Mouse (Mus musculus): Measurements from ENCODE around the gene Gpr180.
A peak's percentile ranks its signal among the peaks of the same experiment; 100 is the strongest.
"Not testable (repeated sequence)": the region's sequence is repeated elsewhere in the genome, so short reads cannot be mapped to it uniquely, and the experiment has no call there.

Gene Gpr180

GRCm38 (mm10) chr14:118152294-118152651, 15.3 kb downstream of the Gpr180 start:
- no peak for DNase-seq (ENCODE audit: low read depth, low spot score)

GRCm38 (mm10) chr14:118156056-118156455, 19.1 kb downstream of the Gpr180 start:
- not testable (repeated sequence) for DNase-seq (ENCODE audit: low read depth, low spot score)

GRCm38 (mm10) chr14:118156740-118157139, 19.8 kb downstream of the Gpr180 start:
- DNase-seq (ENCODE audit: low read depth, low spot score) = no peak

GRCm38 (mm10) chr14:118157146-118157545, 20.2 kb downstream of the Gpr180 start:
- peak; percentile 17 for DNase-seq (ENCODE audit: low read depth, low spot score)

- no peak for DNase-seq (ENCODE audit: low read depth, low spot score)
Observed at GRCm38 (mm10) chr14:118161751-118162150, 24.8 kb downstream of the Gpr180 start.

GRCm38 (mm10) chr14:118162640-118163039, 25.7 kb downstream of the Gpr180 start:
- no peak for DNase-seq (ENCODE audit: low read depth, low spot score)

GRCm38 (mm10) chr14:118168776-118169175, 31.8 kb downstream of the Gpr180 start:
- no peak for DNase-seq (ENCODE audit: low read depth, low spot score)

GRCm38 (mm10) chr14:118173590-118174203, 36.7 kb downstream of the Gpr180 start:
- no peak for DNase-seq (ENCODE audit: low read depth, low spot score)

- no peak for DNase-seq (ENCODE audit: low read depth, low spot score)
Observed at GRCm38 (mm10) chr14:118175071-118175693, 38.2 kb downstream of the Gpr180 start.

GRCm38 (mm10) chr14:118175694-118176085, 38.7 kb downstream of the Gpr180 start:
- no peak for DNase-seq (ENCODE audit: low read depth, low spot score)

- no peak for DNase-seq (ENCODE audit: low read depth, low spot score)
Observed at GRCm38 (mm10) chr14:118179251-118179650, 42.3 kb downstream of the Gpr180 start.

- DNase-seq (ENCODE audit: low read depth, low spot score) = no peak
Observed at GRCm38 (mm10) chr14:118179701-118180100, 42.7 kb downstream of the Gpr180 start.

- DNase-seq (ENCODE audit: low read depth, low spot score) = peak; percentile 54
Observed at GRCm38 (mm10) chr14:118180117-118180557, 43.2 kb downstream of the Gpr180 start.

GRCm38 (mm10) chr14:118180711-118181177, 43.8 kb downstream of the Gpr180 start:
- no peak for DNase-seq (ENCODE audit: low read depth, low spot score)

GRCm38 (mm10) chr14:118191442-118191841, 54.5 kb downstream of the Gpr180 start:
- no peak for DNase-seq (ENCODE audit: low read depth, low spot score)

- DNase-seq (ENCODE audit: low read depth, low spot score) = no peak
Observed at GRCm38 (mm10) chr14:118193001-118193628, 56.2 kb downstream of the Gpr180 start.

GRCm38 (mm10) chr14:118193663-118194062, 56.7 kb downstream of the Gpr180 start:
- no peak for DNase-seq (ENCODE audit: low read depth, low spot score)

GRCm38 (mm10) chr14:118194219-118194914, 57.4 kb downstream of the Gpr180 start:
- no peak for DNase-seq (ENCODE audit: low read depth, low spot score)

GRCm38 (mm10) chr14:118197063-118197462, 60.1 kb downstream of the Gpr180 start:
- DNase-seq (ENCODE audit: low read depth, low spot score) = no peak

GRCm38 (mm10) chr14:118200731-118201130, 63.8 kb downstream of the Gpr180 start:
- no peak for DNase-seq (ENCODE audit: low read depth, low spot score)

- DNase-seq (ENCODE audit: low read depth, low spot score) = no peak
Observed at GRCm38 (mm10) chr14:118202006-118202405, 65.0 kb downstream of the Gpr180 start.

- no peak for DNase-seq (ENCODE audit: low read depth, low spot score)
Observed at GRCm38 (mm10) chr14:118203031-118203430, 66.1 kb downstream of the Gpr180 start.
